Mouse (Mus musculus): ENCODE results near the gene Senp5. TPM values are rescaled to one million over a fixed set of nuclear protein-coding genes. Genes with fewer than 3 reads are reported as not detected.

Gene Senp5
- polyA plus RNA-seq, 1 experiment from 2014 or later = 17.2 TPM

DNA sequence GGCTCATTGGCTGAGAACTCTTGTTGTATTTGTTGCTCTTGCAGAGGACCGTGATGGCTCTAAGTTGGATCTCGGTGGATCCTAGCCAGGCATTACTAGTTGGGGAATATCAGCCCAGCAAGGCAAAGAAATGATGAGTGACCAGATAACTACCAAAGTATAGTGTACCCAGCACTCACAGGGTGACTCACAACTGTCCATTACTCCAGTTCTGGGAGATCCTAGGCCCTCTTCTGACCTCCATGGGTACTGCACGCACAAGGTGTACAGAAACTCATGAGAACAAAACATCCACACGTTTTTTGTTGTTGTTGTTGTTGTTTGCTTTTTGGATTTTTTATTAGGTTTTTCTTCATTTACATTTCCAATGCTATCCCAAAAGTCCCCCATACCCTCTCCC lies 66.5 kb downstream of the Senp5 start:
- Histone ChIP-seq H3K27me3 (0 out of 2 replicates have a peak, but pooled peaks cover 7% of the 10 kb centered on the region), H3K9me3 (no peaks in the 10 kb centered on the region), H3K4me1 (peaks cover 32% of the 10 kb centered on the region), H3K9ac (replicated peaks) (no peak overlapping the region), H3K4me2 (replicated peaks) (no peak overlapping the region), H3K27ac (replicated peaks) (no peak overlapping the region), H3K36me3 (no peaks in the 10 kb centered on the region), H3K4me3 (no peak overlapping the region)
- no peak for ATAC-seq (replicated peaks)
- 91% methylated on average over 4 of the region's 4 CpGs for WGBS

GRCm38 (mm10) chr16:31935091-31935979 lies 67.8 kb downstream of the Senp5 start:
- WGBS = 4% methylated on average over 36 of the region's 36 CpGs
- ATAC-seq (replicated peaks) = no peak

GRCm38 (mm10) chr16:31934550-31935010 lies 68.5 kb downstream of the Senp5 start:
- Histone ChIP-seq H3K36me3 (no peaks in the 10 kb centered on the region), H3K4me2 (replicated peaks) (peak overlapping the region; percentile 94), H3K4me1 (peaks cover 32% of the 10 kb centered on the region), H3K9ac (replicated peaks) (peak overlapping the region; percentile 69), H3K9me3 (no peaks in the 10 kb centered on the region), H3K27ac (replicated peaks) (peak overlapping the region; percentile 97; the same call in 1 of the 2 replicates), H3K4me3 (peak overlapping the region; percentile 55), H3K27me3 (0 out of 2 replicates have a peak, but pooled peaks cover 7% of the 10 kb centered on the region)
- no peak for ATAC-seq (replicated peaks)
- 15% methylated on average over 13 of the region's 13 CpGs for WGBS

More at GRCm38 (mm10) chr16:31935091-31935979, 67.8 kb downstream of the Senp5 start:
- peak overlapping the region; percentile 94 for H3K4me2 ChIP-seq (replicated peaks)
- no peaks in the 10 kb centered on the region for H3K36me3 ChIP-seq
- no peak overlapping the region for H3K27ac ChIP-seq (replicated peaks)
- H3K9ac ChIP-seq (replicated peaks) = peak overlapping the region; percentile 69
- peak overlapping the region; percentile 55 for H3K4me3 ChIP-seq
- H3K9me3 ChIP-seq = no peaks in the 10 kb centered on the region
- 0 out of 2 replicates have a peak, but pooled peaks cover 7% of the 10 kb centered on the region for H3K27me3 ChIP-seq
- peaks cover 32% of the 10 kb centered on the region for H3K4me1 ChIP-seq

GRCm38 (mm10) chr16:31933751-31934549 lies 69.1 kb downstream of the Senp5 start, which contains the start of gene Pigz:
Gene Pigz, plus strand, starts transcription at chr16:31933851.
- peak within 1 kb of the TSS; percentile 55 for H3K4me3 ChIP-seq
- 3% methylated on average over 42 of the region's 42 CpGs for WGBS
- no peaks in the 10 kb centered on the region for H3K9me3 ChIP-seq
- no peaks in the 10 kb centered on the region for H3K36me3 ChIP-seq
- peaks cover 32% of the 10 kb centered on the region for H3K4me1 ChIP-seq
- peak within 1 kb of the TSS; percentile 97 for H3K27ac ChIP-seq (replicated peaks)
- ATAC-seq (replicated peaks) = 0 out of 2 replicates have a peak, but pooled peaks have one; percentile 7
- H3K27me3 ChIP-seq = 0 out of 2 replicates have a peak, but pooled peaks cover 7% of the 10 kb centered on the region
- H3K4me2 ChIP-seq (replicated peaks) = peak within 1 kb of the TSS; percentile 94
- peak within 1 kb of the TSS; percentile 69 for H3K9ac ChIP-seq (replicated peaks)

- H3K4me1 ChIP-seq = peaks cover 32% of the 10 kb centered on the region
- H3K27ac ChIP-seq (replicated peaks) = peak overlapping the region; percentile 97
- peak overlapping the region; percentile 55 for H3K4me3 ChIP-seq
- H3K9me3 ChIP-seq = no peaks in the 10 kb centered on the region
- peak overlapping the region; percentile 69 for H3K9ac ChIP-seq (replicated peaks)
- 0% methylated on average over 50 of the region's 50 CpGs for WGBS
- H3K36me3 ChIP-seq = no peaks in the 10 kb centered on the region
- H3K27me3 ChIP-seq = 0 out of 2 replicates have a peak, but pooled peaks cover 7% of the 10 kb centered on the region
- peak; percentile 98 for ATAC-seq (replicated peaks)
- H3K4me2 ChIP-seq (replicated peaks) = peak overlapping the region; percentile 94
These were observed 70.0 kb downstream of the Senp5 start for GRCm38 (mm10) chr16:31932840-31933697.

DNA sequence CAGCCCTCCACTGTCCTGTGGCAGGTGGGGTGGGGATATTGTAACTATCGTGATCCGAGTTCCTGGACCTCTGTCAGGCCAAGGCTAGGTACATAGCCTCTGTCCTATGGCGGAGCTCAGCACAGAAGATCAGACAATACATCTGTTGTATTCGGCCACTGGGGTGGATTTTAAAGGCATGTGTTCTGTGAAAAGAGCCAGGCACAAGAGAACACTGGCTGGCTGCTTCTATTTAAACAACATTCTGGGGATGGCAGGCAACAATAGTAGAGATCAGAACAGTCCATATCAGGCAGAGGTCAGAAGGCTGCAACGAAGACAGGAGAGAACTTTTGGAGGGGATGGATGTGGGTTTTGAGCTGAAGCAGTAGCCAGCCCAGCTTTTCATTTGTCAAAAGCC lies 70.8 kb downstream of the Senp5 start:
- H3K27me3 ChIP-seq = 0 out of 2 replicates have a peak, but pooled peaks cover 7% of the 10 kb centered on the region
- no peaks in the 10 kb centered on the region for H3K9me3 ChIP-seq
- no peak overlapping the region for H3K4me3 ChIP-seq
- H3K9ac ChIP-seq (replicated peaks) = no peak overlapping the region
- 0 out of 2 replicates have a peak overlapping the region, but pooled peaks have one; percentile 94 for H3K4me2 ChIP-seq (replicated peaks)
- H3K4me1 ChIP-seq = peaks cover 32% of the 10 kb centered on the region
- no peak for ATAC-seq (replicated peaks)
- 22% methylated on average over 5 of the region's 5 CpGs for WGBS
- no peaks in the 10 kb centered on the region for H3K36me3 ChIP-seq
- peak overlapping the region; percentile 97 for H3K27ac ChIP-seq (replicated peaks)

DNA sequence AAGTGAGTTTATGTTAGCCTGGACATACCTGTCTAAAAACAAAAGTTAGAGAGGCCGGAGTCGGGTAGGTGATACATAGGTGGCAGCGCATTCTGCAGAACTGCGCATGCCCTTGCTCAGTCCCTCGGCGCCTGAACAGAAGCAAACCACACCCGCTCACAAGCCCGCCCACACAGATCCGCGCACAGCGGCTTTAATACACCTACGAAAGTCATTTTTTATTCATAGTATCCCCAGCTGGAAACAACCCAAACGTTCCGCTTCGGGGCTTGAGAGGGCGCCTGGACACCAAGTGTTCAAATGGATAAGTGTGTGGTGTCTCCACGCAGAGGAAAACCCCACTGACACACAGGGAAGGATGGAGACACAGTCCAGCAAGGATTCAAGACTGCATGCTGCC lies 71.8 kb downstream of the Senp5 start:
- no peak for ATAC-seq (replicated peaks)
- H3K4me3 ChIP-seq = no peak overlapping the region
- H3K36me3 ChIP-seq = no peaks in the 10 kb centered on the region
- no peak overlapping the region for H3K9ac ChIP-seq (replicated peaks)
- peaks cover 32% of the 10 kb centered on the region for H3K4me1 ChIP-seq
- 52% methylated on average over 17 of the region's 17 CpGs for WGBS
- no peak overlapping the region for H3K27ac ChIP-seq (replicated peaks)
- 0 out of 2 replicates have a peak, but pooled peaks cover 4% of the 10 kb centered on the region for H3K27me3 ChIP-seq
- no peaks in the 10 kb centered on the region for H3K9me3 ChIP-seq
- H3K4me2 ChIP-seq (replicated peaks) = no peak overlapping the region

- Histone ChIP-seq H3K27ac (replicated peaks) (no peak overlapping the region), H3K27me3 (no peaks in the 10 kb centered on the region), H3K9me3 (no peaks in the 10 kb centered on the region), H3K36me3 (no peaks in the 10 kb centered on the region), H3K9ac (replicated peaks) (no peak overlapping the region), H3K4me2 (replicated peaks) (no peak overlapping the region), H3K4me1 (peaks cover 3% of the 10 kb centered on the region), H3K4me3 (no peak overlapping the region)
- no peak for ATAC-seq (replicated peaks)
- 86% methylated on average over 5 of the region's 5 CpGs for WGBS
These were observed 75.7 kb downstream of the Senp5 start for GRCm38 (mm10) chr16:31927412-31927811.

DNA sequence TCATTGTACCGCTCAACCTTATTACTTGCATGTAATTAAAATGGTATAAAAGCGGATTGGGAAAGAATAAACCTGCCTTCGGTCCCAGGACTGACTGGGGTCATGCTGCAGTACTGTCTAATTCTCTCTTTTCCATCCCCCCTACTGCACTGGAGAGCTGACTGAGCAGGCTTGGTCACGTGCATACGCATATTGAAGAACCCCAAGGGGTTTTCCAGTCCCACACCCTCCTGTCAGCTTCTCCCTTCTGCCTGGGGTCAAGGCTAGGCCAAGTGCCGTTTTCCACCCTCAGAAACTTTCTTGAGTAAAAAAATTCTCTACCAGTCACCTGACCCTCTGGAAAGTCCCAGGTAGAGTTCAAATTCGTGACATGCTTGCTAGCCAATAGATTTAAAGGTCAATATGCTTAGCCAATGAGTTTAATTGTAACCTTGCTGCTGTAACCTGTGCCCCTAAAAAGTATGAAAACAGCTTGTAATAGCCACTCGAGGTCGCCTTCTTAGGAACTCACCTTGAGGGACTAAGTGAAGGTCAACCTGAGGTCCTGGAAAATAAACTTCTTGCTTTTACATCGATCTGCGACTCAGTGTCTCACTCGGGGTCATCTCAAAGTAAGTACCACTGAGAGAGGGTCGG lies 76.4 kb downstream of the Senp5 start:
- H3K9ac ChIP-seq (replicated peaks) = no peak overlapping the region
- H3K9me3 ChIP-seq = no peaks in the 10 kb centered on the region
- H3K27me3 ChIP-seq = no peaks in the 10 kb centered on the region
- no peak overlapping the region for H3K4me2 ChIP-seq (replicated peaks)
- no peak for ATAC-seq (replicated peaks)
- no peak overlapping the region for H3K4me3 ChIP-seq
- WGBS = 83% methylated on average over 13 of the region's 13 CpGs
- no peak overlapping the region for H3K27ac ChIP-seq (replicated peaks)
- no peaks in the 10 kb centered on the region for H3K36me3 ChIP-seq
- H3K4me1 ChIP-seq = no peaks in the 10 kb centered on the region

- WGBS = 82% methylated on average over 6 of the region's 6 CpGs
- no peaks in the 10 kb centered on the region for H3K9me3 ChIP-seq
- H3K9ac ChIP-seq (replicated peaks) = no peak overlapping the region
- no peaks in the 10 kb centered on the region for H3K4me1 ChIP-seq
- no peaks in the 10 kb centered on the region for H3K27me3 ChIP-seq
- ATAC-seq (replicated peaks) = no peak
- no peak overlapping the region for H3K27ac ChIP-seq (replicated peaks)
- no peaks in the 10 kb centered on the region for H3K36me3 ChIP-seq
- no peak overlapping the region for H3K4me2 ChIP-seq (replicated peaks)
- H3K4me3 ChIP-seq = no peak overlapping the region
These were observed 77.0 kb downstream of the Senp5 start for GRCm38 (mm10) chr16:31926091-31926490.

DNA sequence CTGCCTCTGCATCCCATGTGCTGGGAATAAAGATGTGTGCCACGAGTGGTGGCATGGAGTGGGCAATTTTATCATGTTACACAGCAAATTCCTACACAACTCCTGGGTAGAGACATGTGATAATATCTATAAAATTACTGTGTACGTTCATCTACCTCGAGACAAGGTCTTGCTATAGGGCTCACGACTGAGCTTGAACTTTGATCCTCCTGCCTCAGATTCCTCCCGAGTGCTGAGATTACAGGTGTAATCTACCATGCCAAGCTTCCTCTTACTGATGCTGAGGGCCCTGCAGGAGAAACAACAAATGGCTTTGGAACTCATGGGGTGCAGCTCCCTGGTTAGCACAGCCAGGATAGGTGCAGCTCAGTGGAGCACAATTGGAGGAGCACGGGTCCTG lies 78.7 kb downstream of the Senp5 start:
- Histone ChIP-seq H3K4me1 (no peaks in the 10 kb centered on the region), H3K27me3 (no peaks in the 10 kb centered on the region), H3K4me2 (replicated peaks) (no peak overlapping the region), H3K27ac (replicated peaks) (no peak overlapping the region), H3K4me3 (no peak overlapping the region), H3K9ac (replicated peaks) (no peak overlapping the region), H3K36me3 (no peaks in the 10 kb centered on the region), H3K9me3 (no peaks in the 10 kb centered on the region)
- 88% methylated on average over 6 of the region's 6 CpGs for WGBS
- ATAC-seq (replicated peaks) = no peak

Measured in forebrain, embryonic 15.5 days (tissue).